Mouse (Mus musculus) cortical plate, adult 2 months (tissue): ENCODE measurements at regions not wholly inside any gene's neighbourhood (a gene's known extent, or its start where the extent isn't known, plus 50 kb on each side); places are given as distances from the start of the nearest gene placed in this dataset.

Source experiments
- CTCF ChIP-seq: fragments of 200-500 bp; IDR thresholded peaks from 2 replicates; pipeline ENCODE4 v1.5.1; 2011; ENCODE audit warnings: mild to moderate bottlenecking, control low read depth, low read length; ENCODE audit not compliant: insufficient read depth; ENCODE audit errors: extremely low read depth
- POLR2A ChIP-seq: fragments of 200-500 bp; IDR thresholded peaks from 2 replicates; pipeline ENCODE4 v1.6.1; 2011; ENCODE audit warnings: mild to moderate bottlenecking, low read length, control low read depth; ENCODE audit not compliant: insufficient read depth; ENCODE audit errors: extremely low read depth

GRCm38 (mm10) chr10:122291091-122291490 is 157.2 kb upstream of the Avpr1a start:
- TF ChIP-seq CTCF = no peak
- TF ChIP-seq POLR2A = no peak
